Mouse (Mus musculus) liver, adult 2 months (tissue): ENCODE data around the gene Camkmt. TPM values are rescaled to one million over a fixed set of nuclear protein-coding genes. Genes with fewer than 3 reads are reported as not detected.
A peak's percentile ranks its signal among the peaks of the same experiment; 100 is the strongest.

Source experiments
- DNase-seq: peaks from one replicate; pipeline ENCODE4 v3.0.0-alpha.2; 2011; ENCODE audit warnings: low read depth, low spot score; ENCODE audit errors: extremely low read depth
- H3K27ac ChIP-seq: fragments of 200-500 bp; replicated peaks from 2 replicates; pipeline ENCODE4 v1.5.1; 2012; ENCODE audit warnings: low read depth, mild to moderate bottlenecking, control low read depth, inconsistent platforms, low read length; ENCODE audit not compliant: insufficient read depth
- H3K27me3 ChIP-seq: fragments of 200-500 bp; 2 replicates; pipeline ENCODE4 v1.6.1; 2012; ENCODE audit warnings: mild to moderate bottlenecking, moderate library complexity, low read length, inconsistent platforms; ENCODE audit not compliant: control insufficient read depth, insufficient read depth
- H3K36me3 ChIP-seq: fragments of 200-500 bp; 2 replicates; pipeline ENCODE4 v1.6.1; 2012; ENCODE audit warnings: low read length, inconsistent platforms; ENCODE audit not compliant: control insufficient read depth, insufficient read depth
- H3K4me1 ChIP-seq: fragments of 200-500 bp; 2 replicates; pipeline ENCODE4 v1.6.1; 2011; ENCODE audit warnings: low read length; ENCODE audit not compliant: control insufficient read depth, insufficient read depth
- H3K4me3 ChIP-seq: fragments of 200-500 bp; 2 replicates; pipeline ENCODE4 v1.5.1; 2011; ENCODE audit warnings: low read depth, mild to moderate bottlenecking, control low read depth, low read length, moderate library complexity; ENCODE audit not compliant: insufficient read depth
- H3K79me2 ChIP-seq: fragments of 200-500 bp; 2 replicates; pipeline ENCODE4 v1.6.1; 2012; ENCODE audit warnings: inconsistent platforms, mild to moderate bottlenecking, low read length, moderate library complexity; ENCODE audit not compliant: control insufficient read depth, insufficient read depth
- H3K9ac ChIP-seq: fragments of 200-500 bp; 2 replicates; pipeline ENCODE4 v1.6.1; 2012; ENCODE audit warnings: low read depth, mild to moderate bottlenecking, control low read depth, inconsistent platforms, low read length
- CTCF ChIP-seq: fragments of 200-500 bp; IDR thresholded peaks from 2 replicates; pipeline ENCODE4 v1.5.1; 2011; ENCODE audit warnings: low read depth, low read length, control low read depth
- POLR2A ChIP-seq: fragments of 200-500 bp; IDR thresholded peaks from 2 replicates; pipeline ENCODE4 v1.6.1; 2011; ENCODE audit warnings: low read length, control low read depth; ENCODE audit not compliant: insufficient read depth; ENCODE audit errors: extremely low read depth
- WGBS: fragments of 180-500 bp; shearing (Covaris S2); methylation state at CpG from one replicate; pipeline ENCODE4 v1.1.7; 2018; 5-methylcytosine and 5-hydroxymethylcytosine counted together
- polyA plus RNA-seq: library from polyadenylated mRNA; depleted of rRNA; stranded (reverse); fragments of >200 nt; gene quantifications from 2 replicates; pipeline ENCODE4 v1.2.3, GENCODE M21; 2012
- total RNA-seq: library from RNA; depleted of rRNA; stranded (reverse); fragments of >200 nt; gene quantifications from 2 replicates; pipeline ENCODE4 v1.2.3, GENCODE M21; 2014

Gene Camkmt
- total and polyA plus RNA-seq, 2 experiments, result 1.7 to 2.0 TPM

- Histone ChIP-seq H3K4me3 (no peak overlapping the region), H3K4me1 (no peaks in the 10 kb centered on the region), H3K9ac (no peak overlapping the region), H3K36me3 (no peaks in the 10 kb centered on the region), H3K79me2 (no peaks in the 10 kb centered on the region), H3K27ac (no peak overlapping the region), H3K27me3 (no peaks in the 10 kb centered on the region)
- 96% methylated on average over 1 of the region's 1 CpGs for WGBS
- DNase-seq, result no peak
- TF ChIP-seq POLR2A (no peak), CTCF (no peak)
These were observed 20.3 kb downstream of the Camkmt start for GRCm38 (mm10) chr17:85110640-85111039.

DNA sequence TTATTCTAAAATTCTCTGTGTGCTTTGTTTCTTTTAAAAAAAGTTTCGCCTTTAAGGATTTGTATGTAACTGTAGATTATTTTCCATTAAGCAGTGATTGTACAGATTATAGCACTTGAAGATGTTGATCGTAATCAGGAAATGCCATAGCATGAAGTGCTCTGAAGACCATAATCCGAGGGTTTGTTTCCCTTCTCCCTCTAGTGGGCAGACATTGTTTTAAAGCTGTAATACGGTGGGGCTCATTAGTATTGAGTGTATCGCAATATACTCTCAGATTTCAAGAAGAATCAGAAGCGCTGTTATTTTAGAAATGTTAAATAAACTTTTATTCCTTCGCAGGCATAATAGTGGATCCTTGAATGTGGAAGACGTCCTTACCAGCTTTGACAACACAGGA, 23.1 kb downstream of the Camkmt start:
- no peaks in the 10 kb centered on the region for H3K4me1 ChIP-seq
- H3K27me3 ChIP-seq, result no peaks in the 10 kb centered on the region
- H3K79me2 ChIP-seq, result no peaks in the 10 kb centered on the region
- no peak overlapping the region for H3K4me3 ChIP-seq
- H3K9ac ChIP-seq, result no peak overlapping the region
- DNase-seq, result no peak
- no peak for TF ChIP-seq POLR2A
- TF ChIP-seq CTCF, result no peak
- no peaks in the 10 kb centered on the region for H3K36me3 ChIP-seq
- no peak overlapping the region for H3K27ac ChIP-seq
- WGBS, result 86% methylated on average over 8 of the region's 8 CpGs

- Histone ChIP-seq H3K36me3 (no peaks in the 10 kb centered on the region), H3K27me3 (no peaks in the 10 kb centered on the region), H3K27ac (no peak overlapping the region), H3K4me3 (no peak overlapping the region), H3K79me2 (no peaks in the 10 kb centered on the region), H3K9ac (no peak overlapping the region), H3K4me1 (no peaks in the 10 kb centered on the region)
- 37% methylated on average over 4 of the region's 4 CpGs for WGBS
- TF ChIP-seq POLR2A, result no peak
- TF ChIP-seq CTCF, result peak; percentile 68
- peak; percentile 17 for DNase-seq
These were observed 26.3 kb downstream of the Camkmt start for GRCm38 (mm10) chr17:85116643-85117042.

DNA sequence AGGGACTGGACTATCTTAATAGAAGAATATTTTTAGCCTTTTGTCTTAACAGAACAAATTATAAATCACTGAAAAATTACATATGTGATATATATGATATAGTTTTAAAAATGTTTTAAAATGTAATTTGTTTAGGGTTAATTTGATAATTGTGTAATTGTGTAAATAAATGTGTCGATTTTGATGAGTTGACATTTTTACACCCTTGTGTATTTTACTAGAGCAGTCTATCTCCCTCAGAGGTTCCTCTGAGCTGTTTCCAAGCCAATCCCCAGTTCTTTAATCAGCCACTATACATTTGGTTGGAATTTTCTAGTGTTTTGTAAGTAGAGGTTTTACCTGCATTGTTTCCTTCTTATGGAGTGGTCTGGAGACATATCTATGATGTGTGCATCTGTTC, 48.0 kb downstream of the Camkmt start:
- DNase-seq, result no peak
- H3K4me1 ChIP-seq, result no peaks in the 10 kb centered on the region
- WGBS, result 46% methylated on average over 1 of the region's 1 CpGs
- TF ChIP-seq POLR2A (no peak), CTCF (no peak)
- H3K4me3 ChIP-seq, result no peak overlapping the region
- H3K79me2 ChIP-seq, result no peaks in the 10 kb centered on the region
- H3K36me3 ChIP-seq, result no peaks in the 10 kb centered on the region
- no peaks in the 10 kb centered on the region for H3K27me3 ChIP-seq
- no peak overlapping the region for H3K9ac ChIP-seq
- no peak overlapping the region for H3K27ac ChIP-seq

GRCm38 (mm10) chr17:85141621-85142020, 51.3 kb downstream of the Camkmt start:
- Histone ChIP-seq H3K27ac (no peak overlapping the region), H3K4me1 (no peaks in the 10 kb centered on the region), H3K36me3 (no peaks in the 10 kb centered on the region), H3K79me2 (no peaks in the 10 kb centered on the region), H3K4me3 (no peak overlapping the region), H3K9ac (no peak overlapping the region), H3K27me3 (no peaks in the 10 kb centered on the region)
- DNase-seq, result no peak
- 84% methylated on average over 3 of the region's 3 CpGs for WGBS
- TF ChIP-seq CTCF, result no peak
- TF ChIP-seq POLR2A, result no peak

DNA sequence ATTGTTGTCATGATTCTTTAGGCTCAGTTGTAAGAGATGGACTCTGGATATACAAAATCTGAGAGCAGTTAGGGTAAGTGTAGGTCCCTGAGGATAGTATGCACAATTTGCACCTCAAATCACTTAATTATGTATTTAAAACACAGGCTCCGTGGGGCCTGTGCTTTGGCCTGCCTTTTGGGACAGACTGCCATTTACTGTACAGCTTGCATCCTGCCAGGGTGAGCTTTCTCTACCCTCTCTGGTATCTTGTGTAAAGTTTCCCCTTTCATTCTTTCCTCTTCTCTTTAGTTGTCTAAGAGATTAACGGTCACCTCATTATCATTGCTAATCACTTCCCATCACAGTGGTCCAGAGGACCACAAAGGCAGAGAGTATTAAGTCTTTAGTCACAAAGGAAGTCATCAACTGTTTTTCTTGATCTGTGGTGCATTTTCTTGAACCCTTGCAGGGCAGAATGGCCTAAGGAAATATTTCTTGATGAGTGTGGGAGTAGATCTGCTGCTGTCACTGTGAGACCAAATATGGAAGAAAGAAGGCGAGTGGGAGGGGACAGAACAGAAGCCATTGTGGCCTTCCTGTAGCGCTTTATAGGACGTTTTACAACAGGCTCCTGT, 52.3 kb downstream of the Camkmt start:
- no peak for DNase-seq
- Histone ChIP-seq H3K27ac (no peak overlapping the region), H3K79me2 (no peaks in the 10 kb centered on the region), H3K27me3 (no peaks in the 10 kb centered on the region), H3K9ac (no peak overlapping the region), H3K4me1 (no peaks in the 10 kb centered on the region), H3K36me3 (no peaks in the 10 kb centered on the region), H3K4me3 (no peak overlapping the region)
- WGBS, result 70% methylated on average over 5 of the region's 5 CpGs
- TF ChIP-seq CTCF (no peak), POLR2A (no peak)
